Mouse (Mus musculus) thymus, adult 2 months (tissue): ENCODE results near the gene Bckdhb.

Source experiments
- CTCF ChIP-seq: fragments of 200-500 bp; IDR thresholded peaks from 2 replicates; pipeline ENCODE4 v1.5.1; 2012; ENCODE audit warnings: mild to moderate bottlenecking, control low read depth, low read length, moderate library complexity, borderline replicate concordance; ENCODE audit not compliant: control insufficient read depth, poor library complexity, insufficient read depth; ENCODE audit errors: extremely low read depth
- POLR2A ChIP-seq: fragments of 200-500 bp; IDR thresholded peaks from 2 replicates; pipeline ENCODE4 v1.6.1; 2012; ENCODE audit warnings: mild to moderate bottlenecking, low read length, control low read depth, moderate library complexity; ENCODE audit not compliant: control insufficient read depth, poor library complexity, insufficient read depth; ENCODE audit errors: extremely low read depth

DNA sequence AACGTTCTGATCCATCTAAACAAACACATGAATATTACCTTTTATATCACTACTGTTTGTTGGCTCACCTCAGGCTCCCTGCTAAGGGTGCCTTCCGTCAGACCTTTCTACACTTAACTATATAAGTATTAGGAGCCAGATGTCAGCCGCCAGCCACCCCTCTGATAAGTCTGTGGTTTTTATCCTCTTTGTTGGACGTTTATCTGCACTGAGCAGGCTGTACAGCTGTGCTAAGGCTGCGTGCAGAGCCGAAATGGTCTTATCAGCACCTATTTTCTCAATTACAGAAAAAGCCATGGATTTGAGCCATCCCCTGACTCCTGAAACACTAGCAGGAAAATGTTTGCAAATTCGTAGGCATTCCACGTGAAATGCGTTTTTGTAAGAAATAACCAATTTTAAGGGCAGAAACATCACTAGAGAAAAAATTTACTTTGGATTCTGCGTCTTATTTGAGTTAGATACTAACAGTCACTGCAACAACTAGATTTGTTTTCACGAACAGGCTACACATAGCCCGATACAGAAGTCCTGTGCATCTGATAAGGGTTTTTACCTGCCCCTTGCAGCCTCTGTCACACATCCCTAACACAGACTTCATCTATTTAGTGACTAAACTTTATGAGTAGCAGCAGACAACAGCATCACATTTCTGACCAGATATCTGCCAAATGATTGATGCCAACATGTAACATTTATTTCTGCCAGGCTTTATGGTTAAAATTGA is 188.1 kb downstream of the Bckdhb start:
- no peak for TF ChIP-seq CTCF
- TF ChIP-seq POLR2A: no peak
